Mouse (Mus musculus) lung, postnatal 36 days (tissue): ENCODE measurements at regions not wholly inside any gene's neighbourhood (a gene's known extent, or its start where the extent isn't known, plus 50 kb on each side); places are given as distances from the start of the nearest gene placed in this dataset.
"Not testable (repeated sequence)": the region's sequence is repeated elsewhere in the genome, so short reads cannot be mapped to it uniquely, and the experiment has no call there.

Experiments used
- DNase-seq: peaks from one replicate; pipeline ENCODE4 v3.0.0; 2022; ENCODE audit warnings: mixed read lengths

DNA sequence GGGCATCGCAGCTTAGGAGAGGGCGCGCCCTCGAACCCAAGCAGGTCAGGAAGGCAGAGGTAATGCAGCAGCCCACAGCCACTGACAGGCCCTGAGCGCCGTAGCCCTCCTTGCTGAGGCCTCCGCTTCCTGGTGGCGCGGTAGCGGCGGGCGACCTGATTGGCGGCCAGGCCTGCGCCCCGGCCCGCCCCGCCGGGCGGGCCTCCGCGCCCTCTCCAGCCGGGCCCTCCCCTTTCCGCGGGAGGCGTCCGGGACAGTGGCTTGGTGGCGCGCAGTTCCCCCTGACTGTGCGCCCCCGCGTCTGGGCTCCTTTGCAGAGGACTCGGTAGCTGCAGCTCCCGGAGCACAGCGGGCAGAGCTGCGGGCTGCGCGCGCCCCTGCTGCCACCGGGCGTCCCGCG is 242.1 kb downstream of the Gm21863 start:
- peak; percentile 0 for DNase-seq

DNA sequence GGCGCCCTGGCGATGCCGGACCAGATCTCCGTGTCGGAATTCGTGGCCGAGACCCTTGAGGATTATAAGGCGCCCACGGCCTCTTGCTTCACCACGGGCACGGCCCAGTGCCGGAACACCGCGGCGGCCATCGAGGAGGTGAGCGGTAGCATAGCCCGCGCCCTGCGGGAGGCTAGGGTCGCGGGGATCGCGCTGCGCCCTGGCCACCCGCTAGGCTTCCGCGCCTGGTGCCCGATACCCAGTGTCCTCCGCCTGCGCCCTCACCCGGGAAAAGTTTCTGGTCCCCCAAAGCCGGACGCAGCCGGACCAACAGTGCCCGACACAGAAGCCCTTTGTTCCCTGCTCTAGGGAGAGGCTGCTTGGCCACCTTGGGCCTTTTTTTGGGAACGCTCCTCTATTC is 242.6 kb downstream of the Gm21863 start:
- DNase-seq = not testable (repeated sequence)

DNA sequence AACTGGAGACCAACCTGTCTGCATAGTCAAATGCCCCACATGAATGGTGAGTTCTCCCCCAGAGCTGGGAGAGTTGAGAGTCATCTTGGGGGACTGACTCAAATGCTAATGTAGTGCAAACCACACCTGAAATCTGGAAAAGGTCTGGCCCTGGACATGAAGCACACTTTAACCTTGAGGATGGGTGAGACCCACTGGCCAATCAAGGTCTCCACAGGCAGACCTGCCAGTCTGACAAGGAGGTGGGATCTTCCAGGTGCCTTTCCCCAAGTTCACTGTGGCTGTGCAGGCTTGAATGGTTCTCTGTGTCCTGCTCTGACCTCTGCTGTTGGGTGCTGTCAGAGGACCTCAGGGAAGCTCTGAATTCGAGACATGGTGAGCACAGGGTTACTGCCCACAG is 269.6 kb downstream of the Gm21863 start:
- DNase-seq = not testable (repeated sequence)

DNA sequence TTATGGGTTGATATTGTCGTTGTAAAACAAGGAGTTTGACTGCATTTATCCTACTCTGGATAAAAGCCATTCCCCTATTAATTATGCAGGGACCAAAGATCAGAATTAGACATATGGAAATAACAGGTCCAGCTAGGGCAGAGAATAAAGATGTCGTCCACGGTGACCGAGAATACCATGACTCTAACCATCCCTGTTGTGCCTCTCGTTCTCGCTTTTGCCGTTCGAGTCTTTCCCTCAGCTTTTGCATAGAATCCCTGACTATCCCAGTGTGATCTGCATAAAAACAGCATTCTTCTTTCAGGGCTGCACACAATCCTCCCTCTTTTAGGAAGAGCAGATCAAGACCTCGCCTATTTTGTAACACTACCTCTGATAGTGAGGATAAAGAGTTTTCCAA is 272.5 kb downstream of the Gm21863 start:
- DNase-seq = not testable (repeated sequence)

DNA sequence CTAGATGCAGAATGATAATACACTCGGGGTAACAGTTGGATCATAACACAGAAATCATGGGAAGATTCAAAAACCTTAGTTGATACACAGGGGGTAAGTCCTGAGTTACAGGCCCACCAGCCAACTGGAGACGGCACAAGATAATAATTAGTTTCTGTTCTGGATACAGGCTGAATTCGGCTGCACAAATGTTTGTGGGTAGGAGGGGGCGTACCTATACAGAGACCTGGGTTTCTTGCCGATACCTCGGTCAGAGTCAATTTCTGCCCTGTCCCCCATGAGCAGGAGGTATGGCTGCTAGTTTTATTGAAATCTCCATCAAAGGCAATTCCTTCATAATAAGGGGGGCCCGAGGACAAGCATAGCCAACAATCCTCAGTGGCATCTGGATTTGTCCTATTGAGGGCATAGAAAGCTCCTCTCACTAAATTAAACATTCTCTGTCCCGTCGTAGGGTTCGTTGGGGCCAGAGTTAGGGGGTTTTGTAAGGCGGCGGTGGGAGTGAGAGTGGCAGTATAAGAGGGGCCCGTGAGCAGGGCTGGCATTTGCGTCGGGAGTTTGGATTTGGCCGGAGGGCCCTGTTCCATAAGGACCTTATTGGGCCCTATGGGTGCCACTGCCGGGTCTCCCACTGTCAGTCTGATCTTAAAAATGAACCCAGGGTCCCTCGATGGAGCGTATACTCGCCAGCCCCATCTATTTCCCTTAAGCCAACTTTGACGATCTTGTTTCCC is 273.3 kb downstream of the Gm21863 start:
- not testable (repeated sequence) for DNase-seq

DNA sequence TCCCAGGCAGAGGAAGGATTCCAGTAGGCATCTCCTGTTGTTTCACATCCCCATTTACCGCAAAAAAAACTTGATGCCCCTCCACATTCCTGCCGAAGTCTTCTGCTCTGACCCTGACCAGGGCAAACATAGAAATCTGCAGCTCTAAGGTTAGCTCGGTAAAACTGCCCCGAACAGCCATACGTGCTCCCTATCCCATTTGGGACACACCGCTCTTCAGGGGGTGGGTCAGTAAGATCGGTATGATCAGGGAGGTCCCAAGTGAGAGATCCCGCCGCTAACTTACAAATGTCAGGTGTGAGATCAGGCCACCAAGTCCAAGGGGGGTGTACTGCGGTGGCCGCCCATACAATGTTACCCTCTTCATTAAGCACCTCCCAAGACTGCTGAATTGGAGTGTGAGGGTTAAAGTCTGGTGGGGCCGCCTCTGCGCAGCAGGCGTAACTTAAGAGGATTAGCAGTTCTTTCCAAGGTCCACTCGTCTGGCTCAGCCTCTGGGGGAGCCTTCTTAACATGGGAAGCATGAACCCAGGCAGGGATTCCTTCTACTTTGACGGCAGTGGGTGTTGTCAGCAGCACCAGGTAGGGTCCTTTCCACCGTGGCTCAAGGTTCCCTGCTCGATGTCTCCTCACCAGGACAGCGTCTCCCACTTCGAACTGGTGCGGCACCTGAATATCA is 274.2 kb downstream of the Gm21863 start:
- not testable (repeated sequence) for DNase-seq

DNA sequence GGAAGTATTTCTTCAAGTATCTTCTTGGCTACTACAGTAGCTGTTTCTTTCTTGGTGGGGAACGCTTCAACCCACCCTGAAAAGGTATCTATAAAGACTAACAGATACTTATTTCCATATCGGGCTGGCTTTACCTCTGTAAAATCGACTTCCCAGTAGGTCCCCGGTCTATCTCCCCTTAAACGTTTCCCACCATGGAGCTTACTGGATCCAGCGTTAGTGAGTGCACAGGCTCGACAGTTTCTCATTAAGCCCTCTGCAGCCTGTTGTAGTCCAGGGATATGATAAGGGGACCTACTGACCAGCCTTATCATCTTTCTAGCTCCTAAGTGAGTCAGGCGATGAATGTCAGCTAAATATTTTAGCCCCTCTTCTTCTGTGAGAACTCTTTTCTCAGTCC is 275.1 kb downstream of the Gm21863 start:
- DNase-seq = not testable (repeated sequence)

DNA sequence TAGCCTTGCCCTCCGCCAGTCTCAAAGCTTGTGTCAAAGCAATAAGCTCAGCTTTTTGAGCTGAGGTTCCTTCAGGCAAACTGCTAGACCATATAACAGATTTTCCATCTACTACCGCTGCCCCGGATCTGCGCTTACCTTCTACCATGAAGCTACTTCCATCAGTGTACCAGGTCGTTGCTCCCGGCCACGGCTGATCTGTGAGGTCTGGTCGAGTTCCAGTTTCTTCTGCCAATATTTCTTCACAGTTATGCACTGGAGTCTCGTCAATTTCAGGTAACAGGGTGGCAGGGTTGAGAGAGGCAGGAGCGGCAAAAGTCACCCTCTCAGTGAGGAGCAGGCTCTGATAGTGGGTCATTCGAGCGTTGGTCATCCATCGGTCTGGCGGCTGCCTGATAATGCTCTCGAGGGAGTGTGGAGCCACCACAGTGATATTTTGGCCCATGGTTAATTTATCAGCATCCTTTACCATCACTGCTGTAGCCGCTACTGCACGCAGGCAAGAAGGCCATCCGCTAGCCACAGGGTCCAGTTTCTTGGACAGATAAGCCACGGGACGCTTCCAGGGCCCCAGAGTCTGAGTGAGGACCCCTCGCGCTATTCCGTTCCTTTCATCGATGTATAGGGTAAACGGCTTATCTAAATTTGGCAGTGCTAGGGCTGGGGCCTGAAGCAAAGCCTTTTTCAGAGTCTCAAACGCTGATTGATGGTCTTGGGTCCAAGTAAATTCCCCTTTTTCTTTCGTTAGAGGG is 276.0 kb downstream of the Gm21863 start:
- no peak for DNase-seq

DNA sequence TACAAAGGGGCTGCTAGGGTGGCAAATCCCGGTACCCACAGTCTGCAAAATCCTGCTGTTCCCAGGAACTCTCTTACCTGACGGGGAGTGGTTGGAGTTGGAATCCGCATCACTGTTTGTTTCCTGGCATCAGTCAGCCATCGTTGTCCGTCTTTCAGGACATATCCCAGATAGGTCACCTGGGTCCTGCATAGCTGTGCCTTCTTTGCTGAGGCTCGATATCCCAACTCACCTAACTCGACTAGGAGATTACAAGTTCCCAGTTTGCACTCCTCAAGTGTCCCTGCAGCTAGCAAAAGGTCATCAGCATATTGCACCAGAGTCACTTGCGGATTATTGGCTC is 276.6 kb downstream of the Gm21863 start:
- no peak for DNase-seq

DNA sequence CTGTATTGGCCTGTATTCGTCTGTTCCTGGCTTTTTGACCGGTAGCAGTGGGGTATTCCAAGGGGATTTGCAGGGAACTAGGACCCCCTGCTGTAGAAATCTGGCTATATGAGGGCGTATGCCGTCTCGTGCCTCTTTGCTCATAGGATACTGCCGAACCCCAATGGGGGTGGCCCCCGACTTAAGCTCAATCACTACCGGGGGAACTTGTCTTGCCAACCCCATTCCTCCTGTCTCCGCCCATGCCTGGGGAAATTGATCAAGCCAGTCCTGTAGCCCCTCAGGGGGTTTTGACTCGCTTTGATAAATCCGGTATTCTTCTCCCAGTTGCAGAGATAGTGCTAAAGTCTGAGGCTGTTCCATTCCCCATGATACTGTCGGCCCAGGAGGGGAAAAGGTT is 277.2 kb downstream of the Gm21863 start:
- no peak for DNase-seq

DNA sequence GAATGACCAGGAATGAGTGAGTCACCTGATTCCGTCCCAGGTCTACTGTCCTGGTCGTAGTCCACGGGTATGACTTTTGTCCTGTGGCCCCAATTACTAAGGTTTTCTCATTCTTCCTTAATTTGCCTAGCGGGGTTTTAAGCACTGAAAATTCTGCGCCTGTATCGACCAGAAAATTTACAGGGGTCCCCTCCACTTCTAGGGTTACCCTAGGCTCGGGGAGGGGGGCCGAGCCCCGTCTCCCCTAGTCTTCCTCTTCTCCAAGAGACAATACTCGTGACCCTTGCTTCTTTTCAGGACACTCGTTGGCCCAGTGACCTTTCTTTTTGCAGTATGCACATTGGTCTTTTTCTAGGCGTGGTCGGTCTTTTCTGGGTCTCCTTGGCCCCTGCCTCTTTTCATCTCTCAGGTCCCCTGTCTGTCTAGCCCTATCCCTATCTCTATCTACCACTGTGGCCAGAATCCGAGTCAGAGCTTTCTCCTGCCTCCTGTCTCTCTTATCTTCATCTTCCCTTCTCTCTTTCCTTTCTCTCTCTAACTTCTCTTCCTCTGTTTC is 277.8 kb downstream of the Gm21863 start:
- DNase-seq = no peak

DNA sequence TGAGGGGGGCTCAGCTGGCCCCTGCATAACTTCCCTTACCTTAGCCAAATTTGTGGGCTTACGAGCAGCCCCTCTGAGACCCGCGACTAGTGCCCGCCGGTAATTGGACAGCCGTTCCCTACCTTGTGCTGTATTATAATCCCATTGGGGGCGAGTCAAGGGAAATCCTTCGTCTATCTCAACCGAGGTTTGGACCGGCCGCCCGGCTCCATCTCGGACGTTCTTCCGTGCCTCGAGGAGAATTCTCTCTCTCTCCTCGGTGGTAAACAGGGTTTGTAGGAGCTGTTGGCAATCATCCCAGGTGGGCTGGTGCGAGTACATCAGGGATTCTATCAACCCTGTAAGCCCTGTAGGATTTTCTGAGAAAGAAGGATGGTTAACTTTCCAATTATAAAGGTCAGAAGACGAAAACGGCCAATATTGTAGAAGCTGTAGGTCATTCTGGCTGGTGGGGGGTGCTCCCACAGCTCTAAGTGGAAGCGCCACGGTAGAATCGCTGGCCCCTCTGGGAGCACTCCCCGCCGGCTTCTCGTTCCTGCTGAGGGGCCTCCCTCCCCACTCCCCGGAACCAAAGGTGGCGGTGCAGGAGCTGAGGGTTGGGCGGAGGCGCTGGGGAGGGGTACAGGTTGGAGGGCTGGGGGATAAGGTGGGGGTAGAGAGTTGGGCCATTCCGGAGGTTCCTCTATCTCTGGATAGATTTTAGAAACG is 278.6 kb downstream of the Gm21863 start:
- DNase-seq = no peak

DNA sequence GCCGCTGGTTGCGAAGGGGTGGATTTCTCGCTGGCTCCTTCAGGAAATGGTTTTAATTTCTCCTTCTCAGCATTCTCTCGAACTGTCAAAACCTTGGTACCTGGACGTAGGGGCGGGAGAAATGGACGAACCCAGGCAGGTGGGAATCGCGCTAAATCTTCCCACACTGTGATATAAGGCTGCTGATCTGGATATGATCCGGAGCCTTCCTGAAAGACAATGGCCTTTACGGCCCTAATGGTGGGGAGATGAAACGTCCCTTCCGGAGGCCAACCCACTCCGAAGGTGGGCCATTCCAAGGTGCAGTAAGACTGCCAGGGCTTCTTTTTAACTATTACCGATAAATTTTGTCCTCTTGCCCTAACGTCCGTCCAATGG is 279.1 kb downstream of the Gm21863 start:
- no peak for DNase-seq

DNA sequence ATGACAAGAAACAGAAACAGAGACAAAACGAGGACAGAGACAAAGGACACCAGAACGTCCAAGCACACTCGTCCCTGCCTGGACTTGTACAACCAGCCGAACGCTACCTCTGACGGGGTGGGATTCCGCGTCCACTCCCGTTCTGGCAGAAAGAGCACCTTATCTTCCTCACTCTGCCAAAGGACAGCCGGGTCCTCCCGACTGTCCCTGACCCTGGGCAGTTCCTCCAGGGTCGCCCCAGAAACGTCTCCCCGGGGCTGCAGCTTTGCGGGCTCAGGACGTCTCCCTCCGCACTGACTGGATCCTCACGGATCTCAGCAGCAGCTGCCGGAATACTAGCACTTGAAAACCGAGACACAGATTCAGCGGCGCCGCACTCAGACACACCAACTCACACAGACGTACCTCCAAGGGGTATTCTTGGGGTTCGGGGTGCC is 279.6 kb downstream of the Gm21863 start:
- no peak for DNase-seq
